Mouse (Mus musculus) large intestine, adult 2 months (tissue): ENCODE measurements around the gene Rnf167. TPM values are rescaled to one million over a fixed set of nuclear protein-coding genes. Genes with fewer than 3 reads are reported as not detected.

Experiments
- DNase-seq: peaks from one replicate; pipeline ENCODE4 v3.0.0-alpha.2; 2012; ENCODE audit warnings: low read depth, low spot score
- WGBS: fragments of 180-500 bp; shearing (Covaris S2); methylation state at CpG from one replicate; pipeline ENCODE4 v1.1.7; 2018; 5-methylcytosine and 5-hydroxymethylcytosine counted together
- polyA plus RNA-seq: library from polyadenylated mRNA; depleted of rRNA; stranded (reverse); fragments of >200 nt; gene quantifications from 2 replicates; pipeline ENCODE4 v1.2.3, GENCODE M21; 2012

Gene Rnf167
- polyA plus RNA-seq, 1 experiment, result 76.9 TPM

- no peak for DNase-seq
- 57% methylated on average over 7 of the region's 7 CpGs for WGBS
These were observed 16.9 kb upstream of the Rnf167 start for GRCm38 (mm10) chr11:70630129-70630528.

GRCm38 (mm10) chr11:70635601-70636000 is 11.4 kb upstream of the Rnf167 start:
- 66% methylated on average over 4 of the region's 4 CpGs for WGBS
- DNase-seq, result no peak

- no peak for DNase-seq
- 67% methylated on average over 1 of the region's 1 CpGs for WGBS
These were observed 9.3 kb upstream of the Rnf167 start for GRCm38 (mm10) chr11:70637764-70638163.

- no peak for DNase-seq
- WGBS, result 84% methylated on average over 1 of the region's 1 CpGs
These were observed 8.7 kb upstream of the Rnf167 start for GRCm38 (mm10) chr11:70638293-70638692.

- 34% methylated on average over 5 of the region's 5 CpGs for WGBS
- DNase-seq, result no peak
These were observed 8.2 kb upstream of the Rnf167 start, which contains the start of gene Gp1ba for GRCm38 (mm10) chr11:70638714-70639278. Gene Gp1ba, plus strand, starts transcription at chr11:70639122.

- 56% methylated on average over 8 of the region's 8 CpGs for whole genome bisulfite sequencing
- no peak for DNase-seq
These were observed 7.1 kb upstream of the Rnf167 start for GRCm38 (mm10) chr11:70639976-70640375.

- WGBS, result 76% methylated on average over 7 of the region's 7 CpGs
- DNase-seq, result no peak
These were observed 5.8 kb upstream of the Rnf167 start for GRCm38 (mm10) chr11:70641241-70641640.

- WGBS, result 87% methylated on average over 6 of the region's 6 CpGs
- DNase-seq, result no peak
These were observed 4.0 kb upstream of the Rnf167 start for GRCm38 (mm10) chr11:70643051-70643450.

- no peak for DNase-seq
- WGBS, result 94% methylated on average over 8 of the region's 8 CpGs
These were observed 2.4 kb upstream of the Rnf167 start for GRCm38 (mm10) chr11:70644564-70645103.

GRCm38 (mm10) chr11:70645461-70646258 is 1.4 kb upstream of the Rnf167 start:
- 78% methylated on average over 12 of the region's 12 CpGs for WGBS

GRCm38 (mm10) chr11:70646259-70646555 is 828 bp upstream of the Rnf167 start:
- 2% methylated on average over 3 of the region's 3 CpGs for whole genome bisulfite sequencing

More at GRCm38 (mm10) chr11:70645461-70646258, 1.4 kb upstream of the Rnf167 start:
- no peak for DNase-seq

GRCm38 (mm10) chr11:70647716-70648420 is 833 bp downstream of the Rnf167 start:
- no peak for DNase-seq
- WGBS, result 2% methylated on average over 28 of the region's 28 CpGs

More at GRCm38 (mm10) chr11:70646259-70646555, 828 bp upstream of the Rnf167 start:
- DNase-seq, result no peak

GRCm38 (mm10) chr11:70648512-70648911 is 1.5 kb downstream of the Rnf167 start:
- DNase-seq, result no peak
- WGBS, result 35% methylated on average over 4 of the region's 4 CpGs

GRCm38 (mm10) chr11:70649185-70649734 is 2.2 kb downstream of the Rnf167 start:
- DNase-seq, result no peak
- 46% methylated on average over 8 of the region's 8 CpGs for WGBS

GRCm38 (mm10) chr11:70650322-70651175 is 3.5 kb downstream of the Rnf167 start:
- DNase-seq, result no peak
- 34% methylated on average over 12 of the region's 12 CpGs for WGBS

- no peak for DNase-seq
- WGBS, result 4% methylated on average over 2 of the region's 2 CpGs
These were observed 4.4 kb downstream of the Rnf167 start for GRCm38 (mm10) chr11:70651391-70651790.

- no peak for DNase-seq
- 16% methylated on average over 12 of the region's 12 CpGs for WGBS
These were observed 5.2 kb downstream of the Rnf167 start for GRCm38 (mm10) chr11:70652029-70652883.

- whole genome bisulfite sequencing, result 7% methylated on average over 6 of the region's 6 CpGs
- DNase-seq, result no peak
These were observed 5.9 kb downstream of the Rnf167 start for GRCm38 (mm10) chr11:70652884-70653344.
